Mouse (Mus musculus) left cerebral cortex, adult 8-10 months (tissue): ENCODE results near the gene Bbs12. TPM values are rescaled to one million over a fixed set of nuclear protein-coding genes. Genes with fewer than 3 reads are reported as not detected.
A peak's percentile ranks its signal among the peaks of the same experiment; 100 is the strongest.

Experiments
- DNase-seq, 2 experiments: peaks; one replicate each; pipeline ENCODE4 v3.0.0; 2022; ENCODE audit warnings: low spot score in 2 of 2
- total RNA-seq, 4 experiments: library from RNA; stranded (reverse); gene quantifications; 2 replicates each; pipeline ENCODE4 v1.2.4; 2022

The Bbs12 gene
- total RNA-seq, 4 experiments from 2014 or later: 4.1 to 5.2 (median 4.4) TPM

DNA sequence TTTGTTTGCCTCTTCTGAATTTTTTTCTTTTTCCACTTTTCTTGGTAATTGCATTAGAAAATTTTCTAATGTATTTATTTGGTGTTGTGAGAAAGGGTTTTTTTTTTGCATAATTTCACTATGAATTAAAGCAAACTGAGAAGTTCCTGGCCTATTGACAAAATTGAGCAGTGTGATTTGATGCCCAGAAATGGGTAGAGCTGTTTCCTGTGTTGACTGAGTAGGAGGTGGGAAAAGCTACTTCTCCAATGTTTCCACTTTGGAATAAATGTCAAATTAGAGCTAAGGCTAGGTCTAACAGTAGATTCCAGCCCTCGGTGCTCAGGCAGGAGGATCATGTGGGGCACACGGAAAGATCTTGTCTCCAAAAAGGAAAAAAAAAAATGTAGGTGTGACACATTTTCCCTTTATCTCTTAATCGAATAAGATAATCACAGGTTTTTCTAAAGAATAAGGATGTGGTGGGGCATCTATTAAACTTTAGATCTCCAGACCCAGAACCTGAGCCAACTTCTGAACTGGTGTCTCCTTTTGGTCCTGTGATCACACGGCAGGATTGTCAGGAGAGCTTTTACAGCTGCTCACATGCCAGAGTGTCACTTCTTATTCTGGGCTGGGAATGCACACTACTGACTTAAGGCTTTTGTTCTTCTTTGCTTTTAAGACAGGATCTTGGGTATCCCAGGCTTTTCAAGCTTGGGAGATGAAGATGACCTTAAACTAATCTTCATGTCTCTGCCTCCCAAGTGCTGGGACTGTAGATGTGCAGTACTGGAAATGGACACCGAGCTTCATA is 13.2 kb downstream of the Bbs12 start:
- DNase-seq: no peak

- no peak for DNase-seq
These were observed 14.3 kb downstream of the Bbs12 start for GRCm38 (mm10) chr3:37326627-37327026.

DNA sequence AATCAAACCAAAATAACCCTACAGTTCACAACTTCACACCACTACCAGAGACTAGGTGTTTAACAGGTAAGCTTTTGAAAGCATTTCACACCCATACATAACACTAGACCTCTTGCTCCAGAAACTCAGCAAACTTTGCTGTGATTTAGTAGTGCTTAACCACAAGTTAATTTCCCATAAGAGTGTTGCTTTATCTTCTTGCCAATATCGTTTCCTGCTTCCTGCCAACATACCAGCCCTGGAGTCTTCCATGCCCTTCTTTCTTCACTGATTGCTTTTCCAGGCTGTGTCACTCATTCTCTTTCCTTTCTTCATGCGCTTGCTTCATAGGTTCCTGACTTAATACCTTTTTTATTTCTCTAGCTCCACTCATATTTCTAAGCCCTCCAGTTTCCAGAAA is 16.1 kb downstream of the Bbs12 start:
- no peak for DNase-seq

DNA sequence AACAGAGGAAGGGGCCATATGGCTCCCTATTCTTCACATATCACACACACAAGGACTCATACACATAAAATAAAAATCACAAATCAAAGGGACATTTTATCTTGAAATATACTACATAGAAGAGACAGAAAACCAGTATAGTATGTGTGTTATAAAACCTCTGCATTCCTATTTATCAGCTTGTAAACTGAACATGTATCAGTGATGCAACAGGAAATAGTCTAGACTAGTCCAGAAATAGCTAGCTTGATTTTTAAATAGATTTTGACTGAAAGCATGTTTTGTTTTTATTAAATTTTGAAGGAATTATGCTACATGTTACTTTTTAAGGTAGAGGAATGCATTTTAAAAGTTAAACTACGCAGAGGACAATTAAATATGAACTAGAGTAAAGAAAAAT is 17.6 kb downstream of the Bbs12 start:
- DNase-seq: no peak

DNA sequence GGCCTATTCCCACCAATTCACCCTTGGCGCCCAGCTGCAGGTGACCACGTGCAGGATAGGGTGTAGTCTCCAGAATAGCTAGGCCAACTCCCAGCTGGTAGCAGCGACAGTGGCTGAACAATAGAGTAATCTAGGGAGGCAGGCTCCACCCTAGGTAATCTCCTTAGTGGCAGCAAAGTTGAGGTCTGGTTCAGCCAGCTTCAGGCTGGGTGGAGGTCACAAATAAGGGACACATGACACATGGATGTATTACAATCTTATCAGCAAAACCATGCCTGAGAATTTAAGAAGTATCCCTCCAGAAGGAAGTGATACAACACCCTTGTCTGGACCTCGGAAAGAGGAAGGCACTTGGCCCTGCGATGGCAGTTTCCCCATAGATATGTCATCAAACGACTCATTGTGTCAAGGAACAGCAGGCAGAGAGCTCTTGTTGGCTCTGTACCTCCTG is 19.7 kb downstream of the Bbs12 start:
- no peak for DNase-seq

- no peak for DNase-seq
These were observed 21.7 kb downstream of the Bbs12 start for GRCm38 (mm10) chr3:37334053-37334452.

DNA sequence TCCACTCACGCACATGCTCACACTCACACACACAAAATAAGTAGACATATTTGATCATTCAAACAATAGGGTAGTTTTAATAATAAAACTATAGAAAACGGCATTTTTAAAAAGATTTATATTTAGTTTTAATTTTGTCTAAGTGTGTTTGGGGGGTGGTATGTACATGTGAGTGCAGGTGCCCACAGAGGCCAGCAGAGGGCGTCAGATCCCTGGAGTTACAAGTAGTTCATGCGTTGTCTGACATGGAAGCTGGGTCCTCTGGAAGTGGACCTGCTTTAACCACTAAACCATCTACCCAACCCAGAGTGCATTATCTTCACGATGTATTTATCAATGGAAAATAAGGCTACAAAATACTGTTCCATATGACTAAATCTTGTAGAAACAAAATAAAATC is 28.8 kb downstream of the Bbs12 start:
- no peak for DNase-seq

- DNase-seq: no peak
These were observed 30.5 kb downstream of the Bbs12 start for GRCm38 (mm10) chr3:37342811-37343210.

DNA sequence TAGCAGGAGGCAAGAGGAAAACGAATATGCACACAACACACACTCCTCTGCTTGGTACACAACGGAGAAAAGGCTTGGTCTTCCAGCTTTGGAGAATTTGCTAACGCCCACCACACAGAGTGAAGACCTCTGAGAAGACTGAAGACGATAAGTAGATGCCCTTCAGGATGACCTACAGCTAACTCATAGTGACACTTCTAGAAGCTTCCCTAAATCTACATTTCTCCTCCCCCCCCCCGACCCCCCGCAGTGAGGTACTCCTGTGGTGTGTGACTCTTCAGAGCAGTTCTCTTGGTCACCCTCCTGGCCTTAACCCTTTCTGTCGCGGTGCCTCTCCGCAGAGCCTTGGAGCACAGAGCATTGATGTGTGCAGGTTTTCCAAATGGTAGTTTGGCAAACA is 35.3 kb downstream of the Bbs12 start:
- no peak for DNase-seq

DNA sequence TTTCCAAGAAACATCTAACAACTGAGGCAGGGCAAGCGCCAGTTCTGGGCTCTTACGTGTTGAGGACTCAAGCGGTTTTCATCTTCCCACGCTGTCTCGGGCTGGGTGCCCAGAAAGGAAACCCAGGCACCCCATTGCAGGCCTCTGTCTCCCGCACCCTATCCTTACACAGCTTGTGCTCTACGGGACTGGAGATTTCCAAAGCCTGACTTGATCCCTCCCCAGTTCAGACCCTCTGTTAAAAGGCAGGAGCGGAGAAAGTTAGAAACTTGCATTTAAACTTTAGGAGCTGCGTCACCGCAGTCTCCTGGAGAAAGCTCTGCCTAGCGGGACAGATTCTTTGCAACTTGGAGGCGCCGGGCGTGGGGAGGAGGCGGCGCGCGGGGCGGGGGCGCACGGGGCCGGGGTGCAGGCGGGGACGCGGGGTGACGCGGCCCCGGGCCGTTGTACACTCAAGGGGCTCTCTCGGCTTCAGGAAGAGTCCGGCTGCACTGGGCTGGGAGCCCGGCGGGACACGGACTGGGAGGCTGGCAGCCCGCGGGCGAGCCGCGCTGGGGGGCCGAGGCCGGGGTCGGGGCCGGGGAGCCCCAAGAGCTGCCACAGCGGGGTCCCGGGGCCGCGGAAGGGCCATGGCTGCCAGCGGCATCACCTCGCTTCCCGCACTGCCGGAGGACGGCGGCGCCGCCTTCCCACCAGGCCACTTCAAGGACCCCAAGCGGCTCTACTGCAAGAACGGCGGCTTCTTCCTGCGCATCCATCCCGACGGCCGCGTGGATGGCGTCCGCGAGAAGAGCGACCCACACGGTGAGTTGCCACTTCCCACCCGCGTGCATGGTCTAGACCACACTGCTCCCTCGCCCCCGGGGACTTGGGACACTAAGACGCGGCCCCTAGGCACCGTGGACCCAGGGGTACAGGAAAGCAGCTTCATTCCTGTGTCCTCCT is 36.1 kb downstream of the Bbs12 start, which contains the start of gene Fgf2:
Fgf2 (plus strand) TSS at position 126 of the 945 bp plus-strand sequence.
- DNase-seq: peak; percentile 19 to 35

- no peak for DNase-seq
These were observed 36.8 kb downstream of the Bbs12 start for GRCm38 (mm10) chr3:37349166-37349548.

GRCm38 (mm10) chr3:37350386-37350785 is 38.0 kb downstream of the Bbs12 start:
- DNase-seq: no peak

- DNase-seq: no peak
These were observed 41.7 kb downstream of the Bbs12 start for GRCm38 (mm10) chr3:37353951-37354481.

DNA sequence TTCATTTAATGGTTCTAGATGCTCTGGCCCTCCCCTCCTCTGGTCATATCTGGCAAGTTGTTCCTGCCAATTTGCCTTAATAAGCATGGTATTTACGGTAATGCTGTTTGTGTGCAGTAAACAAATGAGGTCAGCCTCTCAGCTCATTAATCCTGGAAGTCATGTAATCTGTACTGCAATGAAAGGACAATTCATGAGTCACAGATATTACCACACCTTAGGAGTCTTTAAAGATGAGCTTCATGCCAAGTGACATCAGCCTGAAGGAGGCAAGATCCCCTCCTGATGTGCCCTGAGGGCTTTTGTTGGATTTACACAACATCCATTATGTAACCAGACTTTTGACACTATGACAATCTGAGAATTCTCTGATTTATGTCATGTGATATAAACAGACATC is 42.4 kb downstream of the Bbs12 start:
- no peak for DNase-seq

DNA sequence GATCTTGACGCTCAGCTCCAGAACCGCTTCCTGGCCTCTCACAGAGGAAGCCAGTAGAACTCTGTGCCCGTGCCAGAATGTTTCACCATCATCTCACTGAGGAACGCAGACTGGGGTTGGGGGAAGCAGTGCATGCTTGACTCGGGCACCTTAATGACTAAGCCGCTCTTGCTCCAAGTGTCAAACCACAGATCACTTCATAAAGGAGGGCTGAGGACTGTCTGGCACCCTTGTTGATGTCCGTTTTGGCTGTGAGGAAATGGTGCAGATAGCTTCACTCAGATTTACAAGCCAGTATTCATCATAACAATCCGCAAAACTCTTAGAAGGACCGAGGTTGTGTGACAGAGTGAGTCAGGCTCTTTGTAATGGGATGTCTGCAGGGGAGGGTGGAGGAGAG is 48.4 kb downstream of the Bbs12 start:
- no peak for DNase-seq

DNA sequence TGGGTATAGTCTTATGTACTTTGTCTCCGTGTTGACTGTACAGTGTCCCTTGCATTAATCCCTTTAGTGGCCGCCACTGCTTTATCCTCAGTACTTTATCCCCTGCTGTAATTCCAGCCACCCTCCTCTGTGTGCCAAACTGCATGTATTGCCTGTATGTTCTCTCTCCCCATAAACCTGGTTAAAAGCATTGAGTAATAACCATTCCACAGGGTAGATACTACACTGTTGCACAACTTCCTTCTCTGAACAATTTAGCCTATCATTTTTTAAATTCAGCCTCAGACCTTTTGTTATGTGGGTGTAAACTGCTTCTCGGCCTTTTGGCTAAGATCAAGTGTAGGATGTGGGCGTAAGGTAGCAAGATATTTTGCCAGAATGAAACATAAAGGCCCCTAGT is 52.8 kb downstream of the Bbs12 start:
- no peak for DNase-seq

- DNase-seq: no peak
These were observed 53.6 kb downstream of the Bbs12 start for GRCm38 (mm10) chr3:37365976-37366375.

- no peak for DNase-seq
These were observed 54.2 kb downstream of the Bbs12 start for GRCm38 (mm10) chr3:37366381-37367053.

GRCm38 (mm10) chr3:37370407-37370806 is 58.1 kb downstream of the Bbs12 start:
- no peak for DNase-seq
